Comparison of ENCODE assay signal across 20 mouse cellular contexts in the genomic region with DNA sequence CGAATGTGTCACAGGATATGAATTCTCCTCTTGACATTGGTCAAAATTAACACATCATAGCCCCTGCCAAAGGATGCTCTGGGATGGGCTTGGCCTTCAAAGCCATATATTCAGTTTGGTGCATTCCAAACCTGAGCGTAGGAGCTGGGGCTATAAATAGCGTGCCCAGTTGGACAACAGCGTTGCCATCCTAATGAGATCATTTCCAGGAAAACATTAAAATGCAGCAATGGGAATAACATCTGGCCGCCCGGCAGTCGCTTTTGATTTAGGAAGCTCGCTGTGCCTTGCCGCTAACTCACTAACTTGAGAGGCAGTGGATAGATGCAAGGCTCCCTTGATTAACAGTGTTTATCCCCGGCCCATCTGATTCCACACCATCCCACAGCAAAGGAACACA. TPM values are rescaled to one million over a fixed set of nuclear protein-coding genes. Genes with fewer than 3 reads are reported as not detected.
A peak's percentile ranks its signal among the peaks of the same experiment; 100 is the strongest.
DNase-seq lines count a peak whose midpoint lies in the region; ATAC-seq and TF ChIP-seq lines count a peak whose summit lies in the region.
"Had no signal": no experiment of that assay in that cellular context is flagged by ENCODE, and none has a peak within 500 bp of the region (broad histone marks: within the 10 kb centered on the region; RNA-seq: fewer than 3 reads in every experiment).

No protein-coding gene starts in this region.

- H3K36me3 ChIP-seq in limb, embryonic 11.5 days (ENCODE audit: control insufficient read depth, insufficient read depth, low read length), result no peaks in the 10 kb centered on the region
- H3K36me3 ChIP-seq in limb, embryonic 10.5 days, result no peaks in the 10 kb centered on the region
- H3K36me3 ChIP-seq: kidney, embryonic 15.5 days had no signal

- 49% methylated on average over 10 of the region's 10 CpGs for whole genome bisulfite sequencing in limb, embryonic 11.5 days
- WGBS in limb, embryonic 10.5 days, result 74% methylated on average over 10 of the region's 10 CpGs

- H3K27me3 ChIP-seq in limb, embryonic 11.5 days (ENCODE audit: control insufficient read depth, insufficient read depth, low read length), result no peaks in the 10 kb centered on the region
- no peaks in the 10 kb centered on the region for H3K27me3 ChIP-seq in limb, embryonic 10.5 days (ENCODE audit: low read depth, poor library complexity, severe bottlenecking)
- H3K27me3 ChIP-seq: kidney, embryonic 15.5 days had no signal

- H3K4me3 ChIP-seq in limb, embryonic 11.5 days (ENCODE audit: low read depth, low read length), result no peak overlapping the region
- no peak overlapping the region for H3K4me3 ChIP-seq in limb, embryonic 10.5 days
- H3K4me3 ChIP-seq in brown adipose tissue, adult 24 weeks (ENCODE audit: insufficient read depth, low read depth, low read length), result no peak overlapping the region
- H3K4me3 ChIP-seq in embryonic fibroblast, embryonic 13.5 days (ENCODE audit: insufficient read depth, low read length), result no peak overlapping the region
- H3K4me3 ChIP-seq: kidney, embryonic 15.5 days had no signal

- H3K9ac ChIP-seq in limb, embryonic 11.5 days (ENCODE audit: low read length), result no peak overlapping the region
- H3K9ac ChIP-seq: kidney, embryonic 15.5 days had no signal

- TF ChIP-seq POLR2A in embryonic fibroblast, embryonic 13.5 days (IDR thresholded peaks at IDR 0.05; ENCODE audit: low read depth, low read length), result no peak

- no peak for TF ChIP-seq CTCF in embryonic fibroblast, embryonic 13.5 days (IDR thresholded peaks at IDR 0.05; ENCODE audit: borderline replicate concordance, insufficient read depth, low read length)

- H3K9me3 ChIP-seq in limb, embryonic 11.5 days (ENCODE audit: control insufficient read depth, low read length), result no peaks in the 10 kb centered on the region
- no peaks in the 10 kb centered on the region for H3K9me3 ChIP-seq in limb, embryonic 10.5 days (replicated peaks)
- H3K9me3 ChIP-seq: kidney, embryonic 15.5 days had no signal

- H3K4me2 ChIP-seq in limb, embryonic 11.5 days (ENCODE audit: low read depth, severe bottlenecking), result no peak overlapping the region
- H3K4me2 ChIP-seq: kidney, embryonic 15.5 days; liver, embryonic 11.5 days; midbrain, embryonic 11.5 days had no signal

- peak; percentile 93 for DNase-seq in heart, adult 11 months
- DNase-seq in heart, adult 8-10 months (ENCODE audit: low spot score), result no peak
- peak; percentile 42 for DNase-seq in limb, embryonic 11.5 days (ENCODE audit: low spot score)
- no peak for DNase-seq in limb, embryonic 10.5 days (ENCODE audit: low spot score)
- no peak for DNase-seq in right cerebral cortex, postnatal 25 days
- DNase-seq: adrenal gland, adult 8-10 months; cerebellum, adult 9-10 months; layer of hippocampus, adult 9-11 months; lung, postnatal 14 days; right cerebral cortex, postnatal 14 days had no signal

- ATAC-seq in limb, embryonic 11.5 days (ENCODE audit: insufficient number of reproducible peaks, low FRiP score, low TSS enrichment, low read depth), result no peak
- no peak for ATAC-seq in CD4-positive, CD25-positive, alpha-beta regulatory T cell, adult 4 months
- ATAC-seq: hindbrain, postnatal 0 days had no signal

- no peak overlapping the region for H3K27ac ChIP-seq in limb, embryonic 11.5 days (replicated peaks; ENCODE audit: low read depth, low read length)
- H3K27ac ChIP-seq in limb, embryonic 10.5 days, result no peak overlapping the region
- H3K27ac ChIP-seq in brown adipose tissue, adult 24 weeks (replicated peaks; ENCODE audit: low read depth, low read length), result peak overlapping the region; percentile 46
- peak overlapping the region; percentile 35 for H3K27ac ChIP-seq in embryonic fibroblast, embryonic 13.5 days (ENCODE audit: insufficient read depth, low read length)
- H3K27ac ChIP-seq: hindbrain, postnatal 0 days; kidney, embryonic 15.5 days had no signal

- no peaks in the 10 kb centered on the region for H3K4me1 ChIP-seq in limb, embryonic 11.5 days (ENCODE audit: control insufficient read depth, insufficient read depth, low read length)
- peaks cover 11% of the 10 kb centered on the region for H3K4me1 ChIP-seq in limb, embryonic 10.5 days
- peaks cover under 1% of the 10 kb centered on the region; the same call in 1 of the 2 replicates for H3K4me1 ChIP-seq in brown adipose tissue, adult 24 weeks (ENCODE audit: control insufficient read depth, insufficient read depth, insufficient read length, low read length)
- H3K4me1 ChIP-seq in embryonic fibroblast, embryonic 13.5 days (ENCODE audit: control insufficient read depth, insufficient read depth, low read length), result peaks cover 3% of the 10 kb centered on the region

RNA-seq across cellular contexts. Expression of gene Lect2, which starts 18.0 kb away (rescaled TPM):
- total RNA-seq in heart, adult 8-10 months (2022), result not detected
- not detected in 2 replicates for polyA plus RNA-seq in limb, embryonic 11.5 days (2014; fragmentation: Nextera tagmentation; extraction: Ambion mirVana)
- polyA plus RNA-seq in limb, embryonic 10.5 days (2016; fragmentation: Nextera tagmentation; extraction: Ambion mirVana), result not detected in 2 replicates
- not detected in 2 replicates for polyA plus RNA-seq in brown adipose tissue, adult 24 weeks (2012; ENCODE audit: insufficient read depth, insufficient read length, missing spikeins)
- polyA plus RNA-seq in embryonic fibroblast, embryonic 13.5 days (2011; ENCODE audit: insufficient read length, low read depth, missing spikeins), result not detected in 2 replicates
- polyA plus RNA-seq in CD4-positive, CD25-positive, alpha-beta regulatory T cell, adult 4 months (2017; shearing (Covaris generic)), result not detected
- total RNA-seq: adrenal gland, adult 8-10 months; heart, postnatal 14 days; hindbrain, postnatal 0 days; left cerebral cortex, postnatal 10 days had no signal
- polyA plus RNA-seq: gonadal fat pad, adult 2 months; hindbrain, postnatal 0 days; midbrain, embryonic 11.5 days had no signal

RNA-seq across cellular contexts. Expression of gene Tgfbi, which starts 43.0 kb away (rescaled TPM):
- 10 to 100 TPM; 10.2 to 16.8 (median 14.4) TPM for total RNA-seq in heart, adult 8-10 months (2022)
- 47.3 and 48.2 TPM in 2 replicates for polyA plus RNA-seq in limb, embryonic 11.5 days (2014; fragmentation: Nextera tagmentation; extraction: Ambion mirVana)
- polyA plus RNA-seq in limb, embryonic 10.5 days (2016; fragmentation: Nextera tagmentation; extraction: Ambion mirVana), result 26.3 and 38.9 TPM in 2 replicates
- 17.9 and 18.3 TPM in 2 replicates for polyA plus RNA-seq in brown adipose tissue, adult 24 weeks (2012; ENCODE audit: insufficient read depth, insufficient read length, missing spikeins)
- 64.4 and 125 TPM in 2 replicates for polyA plus RNA-seq in embryonic fibroblast, embryonic 13.5 days (2011; ENCODE audit: insufficient read length, low read depth, missing spikeins)
- polyA plus RNA-seq in CD4-positive, CD25-positive, alpha-beta regulatory T cell, adult 4 months (2017; shearing (Covaris generic)), result under 1 TPM; 0.40 to 0.75 TPM

RNA-seq across cellular contexts. Expression of gene Fbxl21, which starts 44.1 kb away (rescaled TPM):
- total RNA-seq in heart, adult 8-10 months (2022), result 1 to 10 TPM; 1.0 to 1.1 (median 1.0) TPM
- 1.5 and 2.0 TPM in 2 replicates for polyA plus RNA-seq in limb, embryonic 11.5 days (2014; fragmentation: Nextera tagmentation; extraction: Ambion mirVana)
- 1.1 and 1.4 TPM in 2 replicates for polyA plus RNA-seq in limb, embryonic 10.5 days (2016; fragmentation: Nextera tagmentation; extraction: Ambion mirVana)
- 0.52 TPM in 1 of 2 replicates, not detected in the other for polyA plus RNA-seq in brown adipose tissue, adult 24 weeks (2012; ENCODE audit: insufficient read depth, insufficient read length, missing spikeins)
- 2.1 and 3.0 TPM in 2 replicates for polyA plus RNA-seq in embryonic fibroblast, embryonic 13.5 days (2011; ENCODE audit: insufficient read length, low read depth, missing spikeins)
- 1 to 10 TPM; 1.6 to 2.2 TPM for polyA plus RNA-seq in CD4-positive, CD25-positive, alpha-beta regulatory T cell, adult 4 months (2017; shearing (Covaris generic))

Comparison
In these comparisons a context has a peak if more than half of its experiments do, and no peak if none do; other contexts are left out.
1. DNase-seq: peak in heart, adult 11 months (single experiment) and limb, embryonic 11.5 days (single experiment); none in heart, adult 8-10 months (single experiment), limb, embryonic 10.5 days (single experiment) and right cerebral cortex, postnatal 25 days (single experiment).
2. H3K27ac ChIP-seq: peak in brown adipose tissue, adult 24 weeks (single experiment) and embryonic fibroblast, embryonic 13.5 days (single experiment); none in limb, embryonic 11.5 days (single experiment) and limb, embryonic 10.5 days (single experiment).
3. RNA of gene Tgfbi, which starts 43.0 kb away (polyA plus RNA-seq): 64.4 to 125 TPM in embryonic fibroblast, embryonic 13.5 days, 47.3 to 48.2 TPM in limb, embryonic 11.5 days, 26.3 to 38.9 TPM in limb, embryonic 10.5 days and 17.9 to 18.3 TPM in brown adipose tissue, adult 24 weeks; 0.40 to 0.75 TPM in CD4-positive, CD25-positive, alpha-beta regulatory T cell, adult 4 months; every median in the first group is over 10 times any median in the second.